Mouse (Mus musculus) small intestine, adult 2 months (tissue): ENCODE data around the gene Cand2. TPM values are rescaled to one million over a fixed set of nuclear protein-coding genes. Genes with fewer than 3 reads are reported as not detected.

ENCODE experiments used
- H3K27ac ChIP-seq: fragments of 200-500 bp; 2 replicates; pipeline ENCODE4 v1.5.1; 2012; ENCODE audit warnings: low read depth, low read length, control low read depth, inconsistent platforms; ENCODE audit not compliant: insufficient read depth
- H3K27me3 ChIP-seq: fragments of 200-500 bp; 2 replicates; pipeline ENCODE4 v1.6.1; 2012; ENCODE audit warnings: mild to moderate bottlenecking, moderate library complexity, low read length, inconsistent platforms; ENCODE audit not compliant: control insufficient read depth, insufficient read depth
- H3K36me3 ChIP-seq: fragments of 200-500 bp; 2 replicates; pipeline ENCODE4 v1.6.1; 2012; ENCODE audit warnings: mild to moderate bottlenecking, low read length, control low read depth, inconsistent platforms; ENCODE audit not compliant: control insufficient read depth, insufficient read depth
- H3K4me1 ChIP-seq: fragments of 200-500 bp; 2 replicates; pipeline ENCODE4 v1.6.1; 2012; ENCODE audit warnings: low read length, inconsistent platforms, mixed read lengths; ENCODE audit not compliant: control insufficient read depth, insufficient read depth, insufficient read length
- H3K4me3 ChIP-seq: fragments of 200-500 bp; 2 replicates; pipeline ENCODE4 v1.5.1; 2012; ENCODE audit warnings: low read depth, mild to moderate bottlenecking, control low read depth, inconsistent platforms, low read length, moderate library complexity
- CTCF ChIP-seq: fragments of 200-500 bp; IDR thresholded peaks from 2 replicates; pipeline ENCODE4 v1.5.1; 2012; ENCODE audit warnings: low read depth, mild to moderate bottlenecking, control low read depth, inconsistent platforms, low read length, moderate library complexity, mixed read lengths; ENCODE audit not compliant: insufficient replicate concordance, insufficient read length; ENCODE audit errors: extremely low read depth
- POLR2A ChIP-seq: fragments of 200-500 bp; IDR thresholded peaks from 2 replicates; pipeline ENCODE4 v1.6.1; 2012; ENCODE audit warnings: low read depth, mild to moderate bottlenecking, control low read depth, inconsistent platforms, low read length, moderate library complexity
- WGBS: fragments of 180-500 bp; shearing (Covaris S2); methylation state at CpG from one replicate; pipeline ENCODE4 v1.1.7; 2018; 5-methylcytosine and 5-hydroxymethylcytosine counted together
- polyA plus RNA-seq: library from polyadenylated mRNA; depleted of rRNA; stranded (reverse); fragments of >200 nt; gene quantifications from 2 replicates; pipeline ENCODE4 v1.2.3, GENCODE M21; 2012

Cand2 gene
- polyA plus RNA-seq, 1 experiment: 3.4 TPM

DNA sequence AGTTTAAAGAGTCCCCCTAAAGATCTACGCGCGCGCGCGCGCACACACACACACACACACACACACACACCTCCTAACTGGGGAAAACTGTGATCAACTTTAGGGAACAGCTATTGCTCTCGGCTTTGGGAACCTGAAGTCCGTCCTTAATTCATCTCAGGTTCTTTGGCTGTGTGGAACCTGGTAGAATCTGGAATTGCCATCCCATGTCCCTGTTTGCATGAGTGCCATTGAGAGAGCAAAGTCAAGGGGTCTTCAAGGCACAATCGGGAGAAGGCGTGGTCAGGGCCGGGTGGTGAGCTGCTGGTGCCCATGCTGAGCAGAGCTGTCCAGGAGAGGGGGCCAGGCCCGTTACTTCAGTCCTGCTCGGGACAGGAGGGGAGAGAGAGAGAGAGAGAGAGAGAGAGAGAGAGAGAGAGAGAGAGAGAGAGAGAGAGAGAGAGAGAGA lies 348 bp upstream of the Cand2 start:
- Histone ChIP-seq H3K27ac (no peak overlapping the region), H3K36me3 (no peaks in the 10 kb centered on the region), H3K4me3 (peak overlapping the region; percentile 48), H3K4me1 (peaks cover 7% of the 10 kb centered on the region), H3K27me3 (no peaks in the 10 kb centered on the region)
- WGBS: 5% methylated on average over 14 of the region's 14 CpGs
- TF ChIP-seq CTCF (no peak), POLR2A (no peak)

- H3K27ac ChIP-seq: no peak overlapping the region
- whole genome bisulfite sequencing: 71% methylated on average over 3 of the region's 3 CpGs
- peaks cover 4% of the 10 kb centered on the region; the same call in 1 of the 2 replicates for H3K4me1 ChIP-seq
- H3K4me3 ChIP-seq: no peak overlapping the region
- H3K36me3 ChIP-seq: no peaks in the 10 kb centered on the region
- TF ChIP-seq POLR2A (no peak), CTCF (no peak)
- H3K27me3 ChIP-seq: no peaks in the 10 kb centered on the region
Observed at GRCm38 (mm10) chr6:115775838-115776237, 1.5 kb downstream of the Cand2 start.

DNA sequence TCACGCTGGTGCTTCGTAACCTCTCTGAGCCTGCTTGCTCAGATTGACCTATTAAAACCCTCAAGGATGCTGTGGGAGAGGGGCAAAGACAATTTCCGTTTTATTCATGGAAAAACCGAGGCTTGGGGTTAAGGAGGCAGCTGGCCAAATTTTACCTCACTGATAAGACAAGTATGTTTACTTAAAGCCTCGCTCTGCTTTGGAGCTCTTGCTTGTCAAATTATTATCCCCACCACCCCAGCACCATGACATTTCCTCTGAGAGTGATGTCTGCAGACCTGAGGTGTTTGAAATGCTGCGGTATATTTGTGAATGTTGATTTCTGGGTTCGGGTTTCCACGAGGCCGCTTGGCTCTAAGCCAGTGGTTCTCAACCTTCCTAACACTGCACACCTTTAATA lies 2.0 kb downstream of the Cand2 start:
- Histone ChIP-seq H3K4me1 (peaks cover 3% of the 10 kb centered on the region; the same call in 1 of the 2 replicates), H3K4me3 (no peak overlapping the region), H3K27ac (no peak overlapping the region), H3K36me3 (no peaks in the 10 kb centered on the region), H3K27me3 (no peaks in the 10 kb centered on the region)
- 24% methylated on average over 9 of the region's 9 CpGs for WGBS
- TF ChIP-seq CTCF: no peak
- no peak for TF ChIP-seq POLR2A

GRCm38 (mm10) chr6:115782781-115783180 lies 8.4 kb downstream of the Cand2 start:
- Histone ChIP-seq H3K36me3 (no peaks in the 10 kb centered on the region), H3K27me3 (no peaks in the 10 kb centered on the region), H3K4me3 (no peak overlapping the region), H3K27ac (no peak overlapping the region), H3K4me1 (no peaks in the 10 kb centered on the region)
- TF ChIP-seq POLR2A (no peak), CTCF (no peak)
- WGBS: 84% methylated on average over 3 of the region's 3 CpGs

DNA sequence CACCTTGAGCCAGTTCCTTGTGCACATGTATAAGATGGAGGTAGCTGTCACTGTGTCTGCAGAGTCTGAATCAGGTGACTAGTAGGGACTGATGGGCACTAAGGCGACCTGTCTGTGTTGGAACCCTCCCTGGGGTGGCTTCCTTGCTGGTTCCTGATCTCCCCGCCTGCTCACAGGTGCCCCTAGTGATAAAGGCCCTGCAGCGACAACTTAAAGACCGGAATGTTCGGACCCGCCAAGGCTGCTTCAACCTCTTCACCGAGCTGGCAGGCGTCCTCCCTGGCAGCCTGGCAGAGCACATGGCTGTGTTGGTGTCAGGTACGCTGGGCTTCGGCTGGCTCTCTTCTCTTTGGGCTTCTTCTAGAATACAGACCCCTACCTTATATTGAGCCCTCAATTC lies 16.7 kb downstream of the Cand2 start:
- H3K36me3 ChIP-seq: no peaks in the 10 kb centered on the region
- TF ChIP-seq CTCF (no peak), POLR2A (no peak)
- H3K27ac ChIP-seq: no peak overlapping the region
- WGBS: 95% methylated on average over 10 of the region's 10 CpGs
- peaks cover 7% of the 10 kb centered on the region; the same call in 1 of the 2 replicates for H3K4me1 ChIP-seq
- no peaks in the 10 kb centered on the region for H3K27me3 ChIP-seq
- H3K4me3 ChIP-seq: no peak overlapping the region

DNA sequence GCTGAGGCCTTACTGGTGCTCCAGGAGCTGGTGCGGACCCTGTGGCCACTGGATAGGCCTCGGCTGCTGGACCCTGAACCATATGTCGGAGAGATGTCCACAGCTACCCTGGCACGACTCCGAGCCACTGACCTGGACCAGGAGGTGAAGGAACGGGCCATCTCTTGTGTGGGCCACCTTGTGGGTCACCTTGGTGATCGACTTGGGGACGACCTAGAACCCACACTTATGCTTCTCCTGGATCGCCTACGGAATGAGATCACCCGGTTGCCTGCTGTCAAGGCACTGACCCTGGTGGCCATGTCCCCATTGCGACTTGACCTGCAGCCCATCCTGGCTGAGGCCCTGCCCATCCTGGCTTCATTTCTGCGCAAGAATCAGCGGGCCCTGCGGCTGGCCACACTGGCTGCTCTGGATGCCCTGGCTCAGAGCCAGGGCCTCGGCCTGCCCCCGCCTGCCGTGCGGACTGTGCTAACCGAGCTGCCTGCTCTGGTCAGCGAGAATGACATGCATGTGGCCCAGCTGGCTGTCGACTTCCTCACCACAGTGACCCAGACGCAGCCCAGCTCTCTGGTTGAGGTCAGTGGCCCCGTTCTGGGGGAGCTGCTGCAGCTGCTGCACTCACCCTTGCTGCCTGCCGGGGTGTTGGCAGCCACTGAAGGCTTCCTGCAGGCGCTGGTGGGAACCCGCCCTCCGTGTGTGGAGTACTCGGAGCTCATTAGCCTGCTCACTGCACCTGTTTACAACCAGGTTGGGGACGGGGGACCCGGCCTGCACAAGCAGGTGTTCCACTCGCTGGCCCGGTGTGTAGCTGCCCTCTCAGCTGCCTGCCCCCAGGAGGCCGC lies 17.7 kb downstream of the Cand2 start:
- H3K27ac ChIP-seq: peak overlapping the region; percentile 26; the same call in 1 of the 2 replicates
- H3K36me3 ChIP-seq: no peaks in the 10 kb centered on the region
- peak overlapping the region; percentile 64 for H3K4me3 ChIP-seq
- H3K27me3 ChIP-seq: no peaks in the 10 kb centered on the region
- TF ChIP-seq POLR2A (no peak), CTCF (no peak)
- WGBS: 37% methylated on average over 34 of the region's 34 CpGs
- peaks cover 7% of the 10 kb centered on the region; the same call in 1 of the 2 replicates for H3K4me1 ChIP-seq

DNA sequence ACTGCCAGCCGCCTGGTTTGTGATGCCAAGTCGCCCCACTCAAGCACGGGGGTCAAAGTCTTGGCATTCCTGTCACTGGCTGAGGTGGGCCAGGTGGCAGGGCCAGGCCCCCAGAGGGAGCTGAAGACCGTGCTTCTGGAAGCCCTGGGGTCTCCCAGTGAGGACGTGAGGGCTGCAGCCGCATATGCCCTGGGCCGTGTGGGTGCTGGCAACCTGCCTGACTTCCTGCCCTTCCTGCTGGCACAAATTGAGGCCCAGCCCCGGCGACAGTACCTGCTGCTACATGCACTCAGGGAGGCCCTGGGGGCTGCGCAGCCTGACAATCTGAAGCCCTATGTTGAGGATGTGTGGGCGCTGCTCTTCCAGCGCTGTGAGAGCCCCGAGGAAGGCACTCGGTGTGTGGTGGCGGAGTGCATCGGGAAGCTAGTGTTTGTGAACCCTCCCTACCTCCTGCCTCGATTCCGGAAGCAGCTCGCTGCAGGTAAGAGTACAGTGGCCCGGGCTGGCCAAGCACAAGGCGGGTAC lies 18.4 kb downstream of the Cand2 start:
- 0 out of 2 replicates have a peak, but pooled peaks cover under 1% of the 10 kb centered on the region for H3K36me3 ChIP-seq
- H3K27ac ChIP-seq: peak overlapping the region; percentile 26; the same call in 1 of the 2 replicates
- H3K27me3 ChIP-seq: no peaks in the 10 kb centered on the region
- peaks cover 7% of the 10 kb centered on the region; the same call in 1 of the 2 replicates for H3K4me1 ChIP-seq
- WGBS: 27% methylated on average over 21 of the region's 21 CpGs
- H3K4me3 ChIP-seq: peak overlapping the region; percentile 64
- TF ChIP-seq CTCF (no peak), POLR2A (no peak)
